Mouse (Mus musculus) right cerebral cortex, postnatal 25 days (tissue): ENCODE results near the gene BC107364.
A peak's percentile ranks its signal among the peaks of the same experiment; 100 is the strongest.
"Not testable (repeated sequence)": the region's sequence is repeated elsewhere in the genome, so short reads cannot be mapped to it uniquely, and the experiment has no call there.

Experiments
- DNase-seq: peaks from one replicate; pipeline ENCODE4 v3.0.0; 2022

BC107364 gene

DNA sequence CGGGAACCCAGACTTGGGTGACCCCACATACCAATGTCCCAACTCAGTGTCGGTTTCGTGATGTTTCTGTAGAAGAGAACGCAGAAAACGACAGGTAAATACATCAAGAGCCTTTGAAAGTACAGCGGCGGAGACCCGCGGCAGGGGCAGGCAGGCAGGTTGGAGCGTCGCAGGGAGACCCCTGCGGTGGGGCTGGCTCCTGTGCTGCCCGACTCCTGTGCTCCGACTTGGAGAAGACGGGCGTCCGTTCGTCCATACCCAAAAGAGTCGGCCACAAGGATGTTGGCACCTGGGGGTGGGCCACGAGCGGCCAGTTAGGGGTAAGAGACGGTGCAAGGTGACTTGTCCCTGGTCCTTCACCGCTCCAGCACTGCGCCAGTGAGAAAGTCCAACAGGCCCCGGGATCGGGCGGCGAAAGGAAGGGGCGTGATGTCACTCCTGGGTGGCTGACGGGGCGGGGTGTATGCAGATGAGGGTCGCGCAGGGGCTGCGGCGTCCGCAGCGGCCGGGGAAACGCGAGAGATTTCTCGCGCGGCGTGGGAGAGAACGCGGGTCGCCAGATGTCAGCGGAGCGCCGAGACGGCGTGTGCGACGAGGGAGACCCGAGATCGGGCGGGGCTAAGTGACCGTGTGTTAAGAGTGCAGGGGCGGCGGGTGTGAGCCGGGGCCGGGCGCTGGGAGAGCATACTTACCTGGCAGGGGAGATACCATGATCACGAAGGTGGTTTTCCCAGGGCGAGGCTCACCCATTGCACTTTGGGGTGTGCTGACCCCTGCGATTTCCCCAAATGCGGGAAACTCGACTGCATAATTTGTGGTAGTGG is 2.1 kb downstream of the BC107364 start:
- not testable (repeated sequence) for DNase-seq

DNA sequence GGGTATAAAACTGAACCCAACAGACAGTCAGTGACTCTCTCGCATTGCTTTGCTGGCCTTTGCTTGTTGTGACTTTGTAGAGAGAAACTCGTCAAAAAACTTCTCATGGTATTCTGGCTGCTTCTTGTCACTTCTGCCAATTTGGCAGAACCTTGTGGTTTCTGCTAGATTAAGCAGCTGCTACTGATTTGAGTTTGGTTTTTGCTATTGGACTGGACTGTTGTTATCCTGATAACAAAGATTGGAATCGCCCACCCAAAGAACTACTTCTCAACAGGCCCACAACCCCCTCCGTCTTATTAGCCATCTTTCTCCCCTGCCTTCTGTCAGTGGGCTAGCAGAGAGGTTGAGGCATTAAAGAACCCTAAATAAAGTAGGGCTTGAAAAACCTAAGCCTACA is 6.7 kb downstream of the BC107364 start:
- DNase-seq: no peak

- peak; percentile 32 for DNase-seq
Observed at GRCm38 (mm10) chr3:96440578-96440977, 11.5 kb downstream of the BC107364 start.

GRCm38 (mm10) chr3:96435557-96436091 is 16.5 kb downstream of the BC107364 start:
- DNase-seq: peak; percentile 38

- no peak for DNase-seq
Observed at GRCm38 (mm10) chr3:96432207-96432606, 19.9 kb downstream of the BC107364 start.

DNA sequence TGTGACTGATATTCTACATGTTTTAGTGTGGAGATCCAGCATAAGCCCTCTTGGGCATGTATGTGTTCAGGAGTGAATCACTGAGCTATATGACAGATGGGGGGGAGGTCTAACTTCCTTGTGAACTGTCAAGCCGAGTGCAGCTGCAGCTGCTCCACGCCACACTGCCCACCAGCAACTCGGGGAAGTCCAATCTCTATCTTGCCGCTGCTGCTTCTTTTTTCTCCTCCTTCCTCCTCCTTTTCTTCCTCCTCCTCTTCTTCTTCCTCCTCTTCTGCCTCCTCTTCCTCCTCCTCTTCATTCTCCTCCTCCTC is 22.3 kb downstream of the BC107364 start:
- no peak for DNase-seq

- no peak for DNase-seq
Observed at GRCm38 (mm10) chr3:96428941-96429818, 22.9 kb downstream of the BC107364 start.

DNA sequence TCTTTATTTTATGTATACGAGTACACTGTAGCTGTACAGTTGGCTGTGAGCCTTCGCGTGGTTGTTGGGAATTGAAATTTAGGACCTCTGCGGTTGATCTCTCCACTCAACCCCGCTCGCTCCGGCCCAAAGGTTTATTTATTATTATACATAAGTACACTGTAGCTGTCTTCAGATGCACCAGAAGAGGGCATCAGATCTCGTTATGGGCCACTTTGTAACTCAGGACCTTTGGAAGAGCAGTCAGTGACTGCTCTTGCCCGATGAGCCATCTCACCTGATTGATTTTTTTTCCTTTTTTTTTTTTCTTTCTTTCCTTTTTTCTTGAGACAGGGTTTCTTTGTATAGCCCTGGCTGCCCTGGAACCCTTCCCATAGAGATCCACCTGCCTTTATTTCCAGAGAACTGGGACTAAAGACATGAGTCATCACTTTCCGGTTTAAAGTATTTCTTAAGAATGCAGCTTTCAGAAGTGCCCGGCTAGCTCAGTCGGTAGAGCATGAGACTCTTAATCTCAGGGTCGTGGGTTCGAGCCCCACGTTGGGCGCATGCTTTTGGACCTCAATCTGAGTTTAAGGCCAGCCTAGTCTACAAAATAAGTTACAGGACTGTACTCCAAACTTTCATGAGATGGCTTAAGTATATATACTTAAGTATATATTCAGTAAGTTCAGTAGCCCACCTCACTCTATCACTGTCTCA is 24.2 kb downstream of the BC107364 start:
- peak; percentile 27 for DNase-seq

- DNase-seq: no peak
Observed at GRCm38 (mm10) chr3:96427311-96427710, 24.8 kb downstream of the BC107364 start.

GRCm38 (mm10) chr3:96426268-96426667 is 25.8 kb downstream of the BC107364 start:
- no peak for DNase-seq

DNA sequence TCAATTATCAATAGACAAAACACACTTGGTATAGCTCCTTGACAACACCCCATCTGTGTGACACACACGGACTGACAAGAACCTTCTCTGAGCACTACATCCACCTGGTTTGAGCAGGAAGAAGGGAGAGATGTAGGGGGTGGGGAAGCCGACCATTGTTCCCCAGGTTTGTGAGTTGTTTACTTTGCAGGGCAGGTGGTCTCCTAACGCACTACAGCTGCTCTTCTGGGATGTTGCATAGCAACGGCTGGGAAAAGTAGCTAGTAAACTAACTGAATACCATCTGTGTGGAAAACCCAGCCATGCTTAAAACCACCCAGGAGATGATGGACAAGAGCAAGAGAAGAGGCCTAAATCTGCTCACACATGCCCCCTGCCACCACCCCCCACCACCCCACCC is 27.7 kb downstream of the BC107364 start:
- DNase-seq: not testable (repeated sequence)

GRCm38 (mm10) chr3:96423889-96424288 is 28.2 kb downstream of the BC107364 start:
- DNase-seq: no peak

GRCm38 (mm10) chr3:96420796-96421195 is 31.3 kb downstream of the BC107364 start:
- no peak for DNase-seq

DNA sequence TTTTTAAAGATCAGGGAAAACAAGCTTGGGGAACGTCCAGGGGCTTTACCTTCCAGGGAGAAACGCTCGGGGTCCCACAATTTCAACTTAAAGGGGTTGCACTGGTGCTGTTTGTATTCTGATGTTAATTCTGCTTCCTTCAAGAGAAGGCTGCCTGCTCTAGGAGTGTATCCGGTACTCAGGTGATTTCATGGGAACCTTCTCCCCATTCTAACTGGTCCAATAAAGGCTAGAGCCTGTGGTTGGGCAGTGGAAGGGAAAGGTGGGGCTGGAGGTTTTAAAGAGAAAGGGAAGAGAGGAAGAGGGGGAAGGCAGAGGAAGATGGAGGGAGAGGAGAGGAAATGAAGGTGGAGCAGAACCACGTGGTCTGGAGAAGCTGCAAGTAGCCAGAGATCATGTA is 33.2 kb downstream of the BC107364 start:
- not testable (repeated sequence) for DNase-seq

DNA sequence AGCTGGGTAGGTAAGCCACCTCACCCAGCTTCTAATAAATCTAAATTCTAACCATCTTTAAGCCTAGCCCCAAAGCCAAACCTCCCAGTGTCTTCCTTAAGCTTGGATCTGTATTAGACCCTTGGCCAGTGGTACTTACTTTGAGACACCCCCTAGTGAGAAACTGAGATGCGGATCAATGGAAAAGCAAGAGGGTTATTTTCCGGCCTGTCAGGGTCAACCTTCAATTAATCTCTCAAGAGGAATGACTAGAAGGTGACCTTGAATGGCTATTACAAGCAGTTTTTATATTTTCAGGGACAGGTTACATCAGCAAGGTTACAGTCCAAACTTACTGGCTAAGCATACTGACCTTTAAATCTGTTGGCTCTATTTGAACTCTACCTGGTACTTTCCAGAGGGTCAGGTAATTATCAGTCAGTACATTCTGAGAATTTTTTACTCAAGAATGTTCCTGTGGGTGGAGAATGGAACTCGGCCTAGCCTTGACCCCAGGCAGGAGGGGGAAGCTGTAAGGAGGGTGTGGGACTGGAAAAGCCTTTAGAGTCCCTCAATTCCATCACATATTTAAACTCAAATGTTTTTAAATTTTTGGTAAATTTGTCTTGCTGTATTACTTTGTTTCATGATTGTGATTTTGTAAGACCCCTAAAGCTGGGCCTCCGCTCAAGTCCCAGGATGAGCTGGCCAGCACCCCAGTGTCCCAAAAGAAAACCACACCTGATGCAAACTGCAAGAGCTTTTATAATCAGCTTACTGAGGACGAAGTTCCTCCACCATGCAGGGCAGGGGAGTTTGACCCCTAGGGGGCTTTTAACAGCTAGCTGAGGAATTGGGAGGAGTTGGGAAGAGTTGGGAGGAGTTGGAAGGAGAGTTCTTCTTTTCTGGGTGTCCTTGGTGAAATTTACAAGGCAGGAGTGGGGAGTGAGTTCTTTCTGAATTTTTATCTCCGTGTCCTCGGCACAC is 34.0 kb downstream of the BC107364 start:
- no peak for DNase-seq

DNA sequence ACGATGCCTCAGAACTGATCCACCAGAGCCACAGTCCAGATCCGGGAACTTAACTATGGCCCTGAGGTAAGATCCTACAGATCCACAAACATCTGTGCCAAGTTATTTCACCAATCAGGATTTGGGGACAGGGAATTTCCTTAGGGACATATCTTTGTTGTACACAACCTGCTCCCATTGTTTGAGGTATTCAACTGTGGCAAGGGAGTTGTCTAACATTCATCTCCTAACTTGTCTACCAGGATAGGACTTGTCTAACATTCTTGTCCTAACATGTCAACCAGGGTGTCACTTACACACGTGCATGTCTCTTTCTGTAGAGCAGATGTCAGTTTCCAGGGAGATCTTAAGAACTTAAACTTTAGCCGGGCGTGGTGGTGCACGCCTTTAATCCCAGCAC is 35.5 kb downstream of the BC107364 start:
- DNase-seq: no peak

DNA sequence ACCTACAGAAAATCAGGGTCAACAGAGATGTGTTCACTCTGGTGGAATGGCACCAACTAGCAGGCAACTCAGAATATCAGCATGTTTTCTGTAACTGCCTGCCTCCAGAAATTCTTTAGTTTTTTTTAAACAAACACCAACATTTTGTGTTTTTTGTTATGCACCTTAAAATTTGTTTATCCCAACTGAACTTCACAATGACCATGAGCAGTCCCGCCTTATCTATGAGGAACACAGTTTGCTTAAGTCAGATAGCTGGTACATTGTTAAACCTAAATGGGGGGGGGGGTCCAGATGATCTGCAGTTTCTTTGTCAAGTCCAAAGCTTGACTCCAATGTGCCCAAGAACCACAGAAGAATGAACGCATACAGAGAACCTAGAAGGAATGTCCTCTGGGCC is 36.0 kb downstream of the BC107364 start:
- no peak for DNase-seq

GRCm38 (mm10) chr3:96414951-96415327 is 37.2 kb downstream of the BC107364 start:
- DNase-seq: no peak

- peak; percentile 68 for DNase-seq
Observed at GRCm38 (mm10) chr3:96414126-96414950, 37.8 kb downstream of the BC107364 start.

DNA sequence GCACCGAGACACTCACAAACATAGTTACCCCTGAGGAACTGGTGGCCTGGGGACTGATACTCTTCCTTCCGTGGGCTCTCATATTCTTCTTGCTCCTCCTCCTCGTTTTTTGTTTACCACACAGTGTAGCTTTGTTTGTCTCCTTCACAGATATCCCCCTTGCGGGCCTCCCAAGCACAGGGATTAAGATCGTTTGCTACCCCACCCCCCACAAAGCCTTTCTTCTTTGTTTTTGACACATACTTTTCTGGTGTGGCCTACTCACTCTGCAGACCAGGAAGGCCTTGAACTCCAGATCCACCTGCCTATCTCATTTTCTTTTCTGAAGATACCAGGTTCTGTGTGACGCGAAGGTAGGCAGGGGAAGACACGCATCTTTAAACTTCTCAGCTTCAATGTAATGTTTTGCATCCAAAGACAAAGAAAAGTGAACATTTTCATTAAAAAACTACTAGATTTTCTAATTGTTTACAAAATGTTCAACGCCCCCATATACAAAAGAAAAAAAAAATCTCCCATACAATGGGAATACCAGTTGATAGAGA is 38.5 kb downstream of the BC107364 start:
- no peak for DNase-seq

GRCm38 (mm10) chr3:96411821-96412220 is 40.3 kb downstream of the BC107364 start:
- DNase-seq: no peak
